Mouse (Mus musculus) hindbrain, embryonic 15.5 days (tissue): ENCODE results near the gene Nfatc4. TPM values are rescaled to one million over a fixed set of nuclear protein-coding genes. Genes with fewer than 3 reads are reported as not detected.

Experiments
- ATAC-seq: fragments of 200-750 bp; cut with Nextera tagmentation; 2 replicates; pipeline ENCODE4 v1.8.0; 2017; ENCODE audit warnings: low read depth, moderate number of reproducible peaks, moderate TSS enrichment; ENCODE audit not compliant: low FRiP score
- H3K27ac ChIP-seq: fragments of 300-500 bp; sonication (generic); replicated peaks from 2 replicates; pipeline ENCODE4 v1.5.1; 2015; ENCODE audit warnings: mild to moderate bottlenecking, inconsistent platforms
- H3K27me3 ChIP-seq: fragments of 300-500 bp; sonication (generic); 2 replicates; pipeline ENCODE4 v1.6.1; 2015; ENCODE audit warnings: control low read depth, inconsistent platforms
- H3K36me3 ChIP-seq: fragments of 300-500 bp; sonication (generic); 2 replicates; pipeline ENCODE4 v1.6.1; 2015; ENCODE audit warnings: control low read depth, inconsistent platforms
- H3K4me1 ChIP-seq: fragments of 300-500 bp; sonication (generic); replicated peaks from 2 replicates; pipeline ENCODE4 v1.6.1; 2015; ENCODE audit warnings: control low read depth, inconsistent platforms
- H3K4me2 ChIP-seq: fragments of 300-500 bp; sonication (generic); 2 replicates; pipeline ENCODE4 v1.6.1; 2015; ENCODE audit warnings: moderate library complexity, mild to moderate bottlenecking, inconsistent platforms
- H3K4me3 ChIP-seq: fragments of 300-500 bp; sonication (generic); 2 replicates; pipeline ENCODE4 v1.5.1; 2015; ENCODE audit warnings: mild to moderate bottlenecking, inconsistent platforms
- H3K9ac ChIP-seq: fragments of 300-500 bp; sonication (generic); 2 replicates; pipeline ENCODE4 v1.6.1; 2015; ENCODE audit warnings: inconsistent platforms
- H3K9me3 ChIP-seq: fragments of 300-500 bp; sonication (generic); 2 replicates; pipeline ENCODE4 v1.6.1; 2016; ENCODE audit warnings: control low read depth, inconsistent platforms
- WGBS: fragments of 180-500 bp; shearing (Covaris S2); methylation state at CpG from one replicate; pipeline ENCODE4 v1.1.7; 2015; 5-methylcytosine and 5-hydroxymethylcytosine counted together
- polyA plus RNA-seq: library from polyadenylated mRNA; unstranded; fragments of >200 nt; fragmentation: Nextera tagmentation; extraction: Ambion mirVana; gene quantifications from 2 replicates; pipeline ENCODE4 v1.2.1, GENCODE M21; 2015

Nfatc4 gene
- polyA plus RNA-seq, 1 experiment from 2014 or later, result 10.9 TPM

DNA sequence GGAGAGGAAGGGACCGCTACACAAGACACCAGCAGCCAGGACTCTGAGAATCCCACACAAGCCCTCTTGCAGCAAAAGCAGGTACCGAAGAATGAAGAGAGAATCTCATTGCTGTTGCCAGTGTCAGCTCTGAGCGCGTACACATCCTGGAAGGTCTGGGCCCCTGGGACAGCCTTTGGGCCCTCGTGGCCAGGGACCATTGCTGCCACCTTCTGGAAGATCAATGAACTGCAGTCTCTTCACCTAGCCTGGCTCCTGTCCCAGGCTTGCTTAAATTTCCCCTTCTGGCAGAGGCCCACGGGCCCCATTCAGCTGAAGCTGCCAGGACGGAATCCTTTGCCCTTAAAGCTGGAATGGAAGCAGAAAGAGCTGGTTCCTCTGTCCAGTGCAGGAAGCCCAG lies 40.8 kb downstream of the Nfatc4 start:
- H3K9ac ChIP-seq, result no peak overlapping the region
- WGBS, result 27% methylated on average over 7 of the region's 7 CpGs
- no peak overlapping the region for H3K4me3 ChIP-seq
- peak; percentile 51; the same call in 1 of the 2 replicates for ATAC-seq
- H3K4me1 ChIP-seq, result peaks cover 18% of the 10 kb centered on the region
- no peak overlapping the region for H3K4me2 ChIP-seq
- H3K9me3 ChIP-seq, result no peaks in the 10 kb centered on the region
- H3K27me3 ChIP-seq, result no peaks in the 10 kb centered on the region
- H3K36me3 ChIP-seq, result peaks cover 41% of the 10 kb centered on the region
- H3K27ac ChIP-seq, result no peak overlapping the region

- Histone ChIP-seq H3K4me3 (no peak overlapping the region), H3K27me3 (no peaks in the 10 kb centered on the region), H3K27ac (no peak overlapping the region), H3K9ac (no peak overlapping the region), H3K36me3 (peaks cover 70% of the 10 kb centered on the region), H3K4me2 (no peak overlapping the region), H3K4me1 (peaks cover 1% of the 10 kb centered on the region), H3K9me3 (no peaks in the 10 kb centered on the region)
- no peak for ATAC-seq
- 35% methylated on average over 4 of the region's 4 CpGs for WGBS
Measured at GRCm38 (mm10) chr14:55866962-55867361, 44.0 kb downstream of the Nfatc4 start.

DNA sequence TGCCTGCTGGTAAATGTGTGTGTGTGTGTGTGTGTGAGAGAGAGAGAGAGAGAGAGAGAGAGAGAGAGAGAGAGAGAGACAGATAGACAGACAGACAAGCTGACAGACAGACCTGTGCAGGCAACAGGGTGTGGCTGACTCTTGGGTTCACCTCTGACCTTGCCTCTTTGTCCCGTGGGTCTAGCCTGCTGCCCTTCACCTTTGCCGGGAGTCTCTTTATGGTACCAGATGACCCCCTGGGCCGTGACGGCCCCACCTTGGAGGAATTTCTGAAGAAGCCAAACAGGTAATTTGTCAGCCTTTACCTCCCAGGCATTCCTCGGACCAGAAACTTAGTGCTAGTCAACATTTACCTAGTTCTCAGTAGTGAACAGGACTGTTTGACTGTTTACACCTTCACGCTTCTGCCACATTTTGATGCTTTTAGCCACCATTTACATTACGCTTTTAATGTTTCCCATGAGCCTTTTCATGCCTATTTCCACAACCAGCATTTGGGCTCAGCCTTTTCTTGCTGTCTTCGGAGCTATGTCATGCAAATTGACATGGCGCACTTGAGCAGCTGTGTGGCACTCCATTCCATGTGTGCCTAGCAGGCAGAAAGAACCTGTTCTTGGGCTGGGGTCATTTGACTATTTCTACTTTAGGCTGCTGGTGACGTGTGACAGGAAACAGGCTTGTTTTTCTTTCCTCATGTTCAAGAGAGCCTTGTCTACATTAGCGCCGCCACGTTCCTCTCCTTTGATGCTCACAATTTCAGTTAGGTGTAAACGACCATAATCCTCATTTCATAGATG lies 45.5 kb downstream of the Nfatc4 start:
- Histone ChIP-seq H3K9ac (no peak overlapping the region), H3K27ac (no peak overlapping the region), H3K9me3 (no peaks in the 10 kb centered on the region), H3K36me3 (peaks cover 73% of the 10 kb centered on the region), H3K4me3 (no peak overlapping the region), H3K4me2 (no peak overlapping the region), H3K4me1 (peaks cover 4% of the 10 kb centered on the region), H3K27me3 (no peaks in the 10 kb centered on the region)
- ATAC-seq, result no peak
- WGBS, result 90% methylated on average over 14 of the region's 14 CpGs

- Histone ChIP-seq H3K36me3 (peaks cover 69% of the 10 kb centered on the region), H3K4me1 (peaks cover 11% of the 10 kb centered on the region), H3K9me3 (no peaks in the 10 kb centered on the region), H3K9ac (no peak overlapping the region), H3K27me3 (no peaks in the 10 kb centered on the region), H3K4me2 (no peak overlapping the region), H3K4me3 (no peak overlapping the region), H3K27ac (no peak overlapping the region)
- no peak for ATAC-seq
- 98% methylated on average over 6 of the region's 6 CpGs for WGBS
Measured at GRCm38 (mm10) chr14:55869538-55869937, 46.6 kb downstream of the Nfatc4 start.

DNA sequence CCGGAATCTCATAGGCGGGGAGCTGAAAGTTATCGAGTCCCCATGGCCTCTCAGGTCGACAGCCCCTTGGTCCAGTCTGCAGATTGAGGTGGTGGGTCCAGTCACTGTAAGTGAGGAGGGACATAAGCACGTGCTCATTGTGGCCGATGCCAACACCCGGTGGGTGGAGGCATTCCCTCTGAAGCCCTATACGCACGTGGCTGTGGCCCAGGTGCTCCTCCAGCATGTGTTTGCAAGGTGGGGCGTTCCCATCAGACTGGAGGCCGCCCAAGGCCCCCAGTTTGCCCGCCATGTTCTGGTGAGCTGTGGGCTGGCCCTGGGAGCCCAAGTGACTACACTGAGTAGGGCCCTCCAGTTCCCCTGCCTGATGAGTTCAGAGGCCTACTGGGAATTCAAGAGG lies 49.1 kb downstream of the Nfatc4 start:
- no peak overlapping the region for H3K9ac ChIP-seq
- H3K4me2 ChIP-seq, result no peak overlapping the region
- 94% methylated on average over 12 of the region's 12 CpGs for WGBS
- ATAC-seq, result no peak
- peaks cover 45% of the 10 kb centered on the region for H3K36me3 ChIP-seq
- H3K27ac ChIP-seq, result no peak overlapping the region
- H3K4me1 ChIP-seq, result peaks cover 11% of the 10 kb centered on the region
- H3K9me3 ChIP-seq, result no peaks in the 10 kb centered on the region
- no peaks in the 10 kb centered on the region for H3K27me3 ChIP-seq
- no peak overlapping the region for H3K4me3 ChIP-seq

- 0 out of 2 replicates have a peak, but pooled peaks have one; percentile 1 for ATAC-seq
- no peaks in the 10 kb centered on the region for H3K27me3 ChIP-seq
- no peaks in the 10 kb centered on the region for H3K9me3 ChIP-seq
- peaks cover 11% of the 10 kb centered on the region for H3K4me1 ChIP-seq
- peaks cover 45% of the 10 kb centered on the region for H3K36me3 ChIP-seq
- no peak overlapping the region for H3K27ac ChIP-seq
- H3K4me2 ChIP-seq, result no peak overlapping the region
- no peak overlapping the region for H3K4me3 ChIP-seq
- 90% methylated on average over 17 of the region's 17 CpGs for WGBS
- no peak overlapping the region for H3K9ac ChIP-seq
Measured at GRCm38 (mm10) chr14:55872551-55872950, 49.6 kb downstream of the Nfatc4 start.

DNA sequence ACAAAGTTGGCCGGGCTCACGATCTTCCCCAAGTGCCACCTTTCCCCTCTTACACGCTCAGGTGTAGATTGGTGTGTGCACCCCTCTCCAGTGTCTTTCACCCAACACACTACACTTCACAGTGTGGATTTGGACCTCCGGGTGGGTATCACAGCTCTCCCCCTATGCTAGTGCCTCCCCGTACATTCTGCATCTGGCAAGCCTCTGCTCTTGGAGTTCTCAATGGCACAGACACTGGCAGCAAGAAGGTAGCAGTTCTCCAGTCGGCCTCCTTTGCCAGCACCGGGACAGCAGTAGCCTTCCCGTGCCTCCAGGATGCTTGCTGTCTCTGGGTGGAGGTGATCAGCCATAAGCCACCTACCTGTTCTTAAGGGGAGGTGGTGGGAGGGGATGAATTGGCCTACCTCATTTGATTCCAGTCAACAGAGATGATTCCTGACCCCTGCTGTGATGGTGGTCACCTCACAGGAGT lies 50.3 kb downstream of the Nfatc4 start:
- H3K9ac ChIP-seq, result 0 out of 2 replicates have a peak overlapping the region, but pooled peaks have one; percentile 3

GRCm38 (mm10) chr14:55873714-55874683 lies 51.1 kb downstream of the Nfatc4 start:
- Histone ChIP-seq H3K4me3 (0 out of 2 replicates have a peak overlapping the region, but pooled peaks have one; percentile 8), H3K27me3 (no peaks in the 10 kb centered on the region), H3K27ac (peak overlapping the region; percentile 46; the same call in 1 of the 2 replicates), H3K9ac (peak overlapping the region; percentile 3; the same call in 1 of the 2 replicates), H3K4me1 (peaks cover 11% of the 10 kb centered on the region), H3K9me3 (no peaks in the 10 kb centered on the region), H3K36me3 (peaks cover 30% of the 10 kb centered on the region), H3K4me2 (peak overlapping the region; percentile 42)
- 15% methylated on average over 30 of the region's 30 CpGs for WGBS
- ATAC-seq, result peak; percentile 66

More for the DNA sequence above, 50.3 kb downstream of the Nfatc4 start:
- no peak overlapping the region for H3K4me3 ChIP-seq
- H3K4me1 ChIP-seq, result peaks cover 11% of the 10 kb centered on the region
- H3K9me3 ChIP-seq, result no peaks in the 10 kb centered on the region
- 86% methylated on average over 8 of the region's 8 CpGs for WGBS
- ATAC-seq, result peak; percentile 38; the same call in 1 of the 2 replicates
- H3K27me3 ChIP-seq, result no peaks in the 10 kb centered on the region
- no peak overlapping the region for H3K27ac ChIP-seq
- H3K36me3 ChIP-seq, result peaks cover 38% of the 10 kb centered on the region
- no peak overlapping the region for H3K4me2 ChIP-seq

- Histone ChIP-seq H3K4me2 (no peak overlapping the region), H3K4me3 (no peak overlapping the region), H3K9ac (no peak overlapping the region), H3K36me3 (no peaks in the 10 kb centered on the region), H3K27me3 (no peaks in the 10 kb centered on the region), H3K27ac (no peak overlapping the region), H3K4me1 (peaks cover 11% of the 10 kb centered on the region), H3K9me3 (no peaks in the 10 kb centered on the region)
- WGBS, result 36% methylated on average over 14 of the region's 14 CpGs
- no peak for ATAC-seq
Measured at GRCm38 (mm10) chr14:55877469-55878315, 54.7 kb downstream of the Nfatc4 start.

DNA sequence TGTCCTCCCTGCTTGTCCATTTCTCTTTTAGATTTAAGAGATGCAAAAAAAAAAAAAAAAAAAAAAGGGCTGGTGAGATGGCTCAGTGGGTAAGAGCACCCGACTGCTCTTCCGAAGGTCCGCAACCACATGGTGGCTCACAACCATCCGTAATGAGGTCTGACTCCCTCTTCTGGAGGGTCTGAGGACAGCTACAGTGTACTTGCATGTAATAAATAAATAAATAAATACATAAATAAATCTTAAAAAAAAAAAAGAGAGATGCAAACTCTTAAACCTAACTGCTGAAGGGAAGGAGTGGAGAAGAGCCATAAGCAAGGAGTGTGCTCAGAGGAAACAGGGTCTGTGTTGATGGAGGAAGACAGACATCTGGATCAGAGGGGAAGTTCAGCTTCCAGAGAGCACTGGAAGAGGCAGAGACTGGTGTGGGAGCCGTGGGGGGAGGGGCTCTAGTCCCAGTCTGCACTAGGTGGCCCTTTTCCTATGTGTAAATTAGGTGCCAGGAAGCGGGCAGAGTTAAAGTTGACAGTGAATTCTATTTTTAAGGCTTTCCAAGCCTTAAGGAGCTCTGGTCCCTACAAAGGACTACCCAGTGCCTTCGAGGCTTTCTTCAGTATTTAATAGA lies 55.5 kb downstream of the Nfatc4 start:
- Histone ChIP-seq H3K36me3 (no peaks in the 10 kb centered on the region), H3K9ac (no peak overlapping the region), H3K27ac (no peak overlapping the region), H3K4me3 (no peak overlapping the region), H3K27me3 (no peaks in the 10 kb centered on the region), H3K4me2 (no peak overlapping the region), H3K4me1 (peaks cover 7% of the 10 kb centered on the region), H3K9me3 (no peaks in the 10 kb centered on the region)
- no peak for ATAC-seq
- 35% methylated on average over 7 of the region's 7 CpGs for WGBS

- Histone ChIP-seq H3K9me3 (no peaks in the 10 kb centered on the region), H3K27me3 (no peaks in the 10 kb centered on the region), H3K4me2 (no peak overlapping the region), H3K27ac (no peak overlapping the region), H3K9ac (no peak overlapping the region), H3K4me3 (no peak overlapping the region), H3K36me3 (no peaks in the 10 kb centered on the region), H3K4me1 (peaks cover 8% of the 10 kb centered on the region)
- 32% methylated on average over 1 of the region's 1 CpGs for WGBS
- ATAC-seq, result no peak
Measured at GRCm38 (mm10) chr14:55879623-55880022, 56.7 kb downstream of the Nfatc4 start.
